In genomic region chr11:61642106-61642505, GRCm38 (mm10) we compare ENCODE assay signal across 24 mouse cellular contexts. TPM values are rescaled to one million over a fixed set of nuclear protein-coding genes. Genes with fewer than 3 reads are reported as not detected.
"Had no signal": no experiment of that assay in that cellular context is flagged by ENCODE, and none has a peak within 500 bp of the region (broad histone marks: within the 10 kb centered on the region; RNA-seq: fewer than 3 reads in every experiment).

No protein-coding gene starts in this region.

- H3K27ac ChIP-seq: kidney, postnatal 0 days; left cerebral cortex, adult 2 months; limb, embryonic 12.5 days; limb, embryonic 15.5 days; liver, embryonic 14.5 days; macrophage; midbrain, embryonic 12.5 days; stomach, postnatal 0 days had no signal

- H3K9ac ChIP-seq: limb, embryonic 12.5 days; limb, embryonic 15.5 days; liver, embryonic 14.5 days; liver, postnatal 0 days; lung, embryonic 14.5 days; midbrain, embryonic 12.5 days had no signal

- H3K9me3 ChIP-seq: limb, embryonic 12.5 days; limb, embryonic 15.5 days; midbrain, embryonic 12.5 days had no signal

- H3K27me3 ChIP-seq: limb, embryonic 12.5 days; limb, embryonic 15.5 days; midbrain, embryonic 12.5 days had no signal

- DNase-seq: kidney, postnatal 36 days; layer of hippocampus, postnatal 36 days; left cerebral cortex, postnatal 4 days; liver, postnatal 0 days; lung, embryonic 14.5 days; right cerebral cortex, adult 18-20 months; right cerebral cortex, postnatal 14 days; right cerebral cortex, postnatal 4 days; thymus, adult 2 months; thymus, postnatal 14 days; thymus, postnatal 4 days had no signal

- H3K36me3 ChIP-seq: limb, embryonic 12.5 days; limb, embryonic 15.5 days; midbrain, embryonic 12.5 days had no signal

- H3K4me2 ChIP-seq: limb, embryonic 12.5 days; limb, embryonic 15.5 days; liver, embryonic 11.5 days; lung, embryonic 14.5 days; midbrain, embryonic 12.5 days had no signal

- H3K4me1 ChIP-seq: limb, embryonic 12.5 days; midbrain, embryonic 12.5 days had no signal

- H3K4me3 ChIP-seq: left cerebral cortex, adult 2 months; limb, embryonic 12.5 days; limb, embryonic 15.5 days; midbrain, embryonic 12.5 days; myocyte had no signal

RNA-seq across cellular contexts. Expression of gene Fam83g, which starts 41.8 kb away (rescaled TPM):
- total RNA-seq: layer of hippocampus, postnatal 10 days; layer of hippocampus, postnatal 36 days; megakaryocyte, adult 5-6 weeks; monocyte, adult 5-6 weeks had no signal
- polyA plus RNA-seq: macrophage, myocyte had no signal
